18 mouse cellular contexts compared by ENCODE assay signal in genomic region chr4:148523538-148523937, GRCm38 (mm10). TPM values are rescaled to one million over a fixed set of nuclear protein-coding genes. Genes with fewer than 3 reads are reported as not detected.
A peak's percentile ranks its signal among the peaks of the same experiment; 100 is the strongest.
DNase-seq lines count a peak whose midpoint lies in the region; ATAC-seq and TF ChIP-seq lines count a peak whose summit lies in the region.
"Had no signal": no experiment of that assay in that cellular context is flagged by ENCODE, and none has a peak within 500 bp of the region (broad histone marks: within the 10 kb centered on the region; RNA-seq: fewer than 3 reads in every experiment).

No protein-coding gene starts in this region.

- no peaks in the 10 kb centered on the region for H3K9me3 ChIP-seq in hindbrain, postnatal 0 days (ENCODE audit: low read length)
- H3K9me3 ChIP-seq: embryonic facial prominence, embryonic 15.5 days; forebrain, embryonic 12.5 days; limb, embryonic 13.5 days; midbrain, embryonic 12.5 days had no signal

- H3K4me1 ChIP-seq in hindbrain, postnatal 0 days (ENCODE audit: insufficient read depth, low read length), result no peaks in the 10 kb centered on the region
- H3K4me1 ChIP-seq: heart, embryonic 12.5 days; limb, embryonic 13.5 days had no signal

- H3K27me3 ChIP-seq in hindbrain, postnatal 0 days (ENCODE audit: insufficient read depth, low read length), result no peaks in the 10 kb centered on the region
- H3K27me3 ChIP-seq: embryonic facial prominence, embryonic 15.5 days; forebrain, embryonic 12.5 days; heart, embryonic 12.5 days; limb, embryonic 13.5 days; midbrain, embryonic 12.5 days had no signal

- no peak overlapping the region for H3K4me2 ChIP-seq in hindbrain, postnatal 0 days (ENCODE audit: low read depth, low read length)
- H3K4me2 ChIP-seq: embryonic facial prominence, embryonic 15.5 days; forebrain, embryonic 12.5 days; heart, embryonic 12.5 days; limb, embryonic 13.5 days; midbrain, embryonic 12.5 days had no signal

- no peak for DNase-seq in gastrocnemius, adult 2 months
- no peak for DNase-seq in gastrocnemius, postnatal 10 days
- peak; percentile 19 for DNase-seq in lung, postnatal 10 days
- no peak for DNase-seq in lung, adult 18-20 months
- peak; percentile 42 for DNase-seq in Muller cell, postnatal 12 days (ENCODE audit: inconsistent ontology term)
- peak; percentile 37 for DNase-seq in hindbrain, postnatal 0 days (ENCODE audit: low spot score)
- no peak for DNase-seq in thymus, postnatal 14 days
- DNase-seq in embryo, embryonic 9.5 days (ENCODE audit: extremely low spot score), result no peak
- DNase-seq: cerebellum, adult 8-10 months; heart, postnatal 4 days; kidney, adult 11 months; kidney, postnatal 4 days; lung, postnatal 36 days had no signal

- H3K4me3 ChIP-seq in gastrocnemius, adult 2 months, result no peak overlapping the region
- H3K4me3 ChIP-seq in hindbrain, postnatal 0 days (ENCODE audit: low read length), result no peak overlapping the region
- H3K4me3 ChIP-seq: embryonic facial prominence, embryonic 15.5 days; forebrain, embryonic 12.5 days; heart, embryonic 12.5 days; limb, embryonic 13.5 days; midbrain, embryonic 12.5 days had no signal

- intact Hi-C loops in gastrocnemius, adult 2 months (cut with DNase I), result no loop called here

- no peak overlapping the region for H3K9ac ChIP-seq in hindbrain, postnatal 0 days (replicated peaks; ENCODE audit: low read length)
- H3K9ac ChIP-seq: embryonic facial prominence, embryonic 15.5 days; forebrain, embryonic 12.5 days; heart, embryonic 12.5 days; limb, embryonic 13.5 days; midbrain, embryonic 12.5 days had no signal

- TF ChIP-seq CTCF in gastrocnemius, adult 2 months (IDR thresholded peaks at IDR 0.05), result no peak
- no peak for TF ChIP-seq CTCF in hindbrain, postnatal 0 days (IDR thresholded peaks at IDR 0.05; ENCODE audit: low read depth)

- peaks cover 58% of the 10 kb centered on the region for H3K36me3 ChIP-seq in hindbrain, postnatal 0 days (ENCODE audit: insufficient read depth, low read length)

- ATAC-seq in hindbrain, postnatal 0 days, result no peak

- peak overlapping the region; percentile 69 for H3K27ac ChIP-seq in gastrocnemius, adult 2 months
- H3K27ac ChIP-seq in hindbrain, postnatal 0 days, result peak overlapping the region; percentile 20; the same call in 1 of the 2 replicates
- H3K27ac ChIP-seq: embryonic facial prominence, embryonic 15.5 days; forebrain, embryonic 12.5 days; limb, embryonic 13.5 days; midbrain, embryonic 12.5 days had no signal

- WGBS in hindbrain, postnatal 0 days, result 82% methylated on average over 7 of the region's 7 CpGs

RNA-seq across cellular contexts. Expression of gene Angptl7, which starts 23.3 kb away (rescaled TPM):
- 10 to 100 TPM; 27.8 to 52.8 TPM for total RNA-seq in gastrocnemius, adult 2 months (2021)
- 10 to 100 TPM in 1 of 2 experiments, 1 to 10 TPM in 1; 3.8 to 24.4 TPM for total RNA-seq in gastrocnemius, postnatal 10 days (2021)
- 0.21 TPM in 1 of 2 replicates, not detected in the other for total RNA-seq in hindbrain, postnatal 0 days (2014; rRNA removed)
- polyA plus RNA-seq in hindbrain, postnatal 0 days (2015; fragmentation: Nextera tagmentation; extraction: Ambion mirVana), result 0.31 and 0.44 TPM in 2 replicates

RNA-seq across cellular contexts. Expression of gene Exosc10, which starts 34.7 kb away (rescaled TPM):
- 10 to 100 TPM; 21.0 to 21.6 TPM for total RNA-seq in gastrocnemius, adult 2 months (2021)
- 10 to 100 TPM; 27.0 to 32.7 TPM for total RNA-seq in gastrocnemius, postnatal 10 days (2021)
- 69.5 and 72.0 TPM in 2 replicates for total RNA-seq in hindbrain, postnatal 0 days (2014; rRNA removed)
- polyA plus RNA-seq in hindbrain, postnatal 0 days (2015; fragmentation: Nextera tagmentation; extraction: Ambion mirVana), result 67.8 and 68.1 TPM in 2 replicates

Comparison
In these comparisons a context has a peak if more than half of its experiments do, and no peak if none do; other contexts are left out.
1. DNase-seq: peak in lung, postnatal 10 days (single experiment), Muller cell, postnatal 12 days (single experiment) and hindbrain, postnatal 0 days (single experiment); none in gastrocnemius, adult 2 months (single experiment), gastrocnemius, postnatal 10 days (single experiment), lung, adult 18-20 months (0 of 2), thymus, postnatal 14 days (single experiment) and embryo, embryonic 9.5 days (single experiment).